In the genomic region with DNA sequence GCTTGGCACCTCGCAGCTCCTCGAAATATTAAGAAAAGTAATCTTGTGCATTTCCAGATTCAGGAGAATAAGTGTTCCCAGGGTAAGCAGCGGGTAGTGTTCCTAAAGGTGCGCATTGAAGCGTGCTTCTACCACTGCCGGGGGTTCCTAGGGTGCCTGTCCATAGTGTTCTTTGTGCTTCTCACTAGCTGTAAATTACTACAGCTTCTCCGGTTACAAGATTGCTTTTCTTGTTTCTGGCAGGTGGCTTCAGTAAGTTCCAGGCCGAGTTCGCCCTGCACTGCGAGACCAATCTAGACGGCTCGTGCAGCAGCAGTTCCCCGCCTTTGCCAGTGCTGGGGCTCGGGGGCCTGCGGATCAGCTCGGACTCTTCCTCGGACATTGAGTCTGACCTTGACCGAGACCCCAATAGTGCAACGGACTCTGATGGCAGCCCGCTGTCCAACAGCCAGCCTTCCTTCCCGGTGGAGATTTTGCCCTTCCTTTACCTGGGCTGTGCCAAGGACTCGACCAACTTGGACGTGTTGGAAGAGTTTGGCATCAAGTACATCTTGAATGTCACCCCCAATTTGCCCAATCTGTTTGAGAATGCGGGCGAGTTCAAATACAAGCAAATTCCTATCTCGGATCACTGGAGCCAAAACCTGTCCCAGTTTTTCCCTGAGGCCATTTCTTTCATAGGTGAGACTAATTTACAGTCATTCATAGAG, we compare ENCODE assay signal across 8 mouse cellular contexts. TPM values are rescaled to one million over a fixed set of nuclear protein-coding genes. Genes with fewer than 3 reads are reported as not detected.
DNase-seq lines count a peak whose midpoint lies in the region; ATAC-seq and TF ChIP-seq lines count a peak whose summit lies in the region.

No protein-coding gene starts in this region.

- peak overlapping the region; percentile 98 for H3K27ac ChIP-seq in forebrain, embryonic 10.5 days
- H3K27ac ChIP-seq in intestine, embryonic 14.5 days (ENCODE audit: low read depth) = peak overlapping the region; percentile 98

- no peak for ATAC-seq in intestine, embryonic 14.5 days (replicated peaks; ENCODE audit: low FRiP score, low TSS enrichment, low read depth)

- peak overlapping the region; percentile 97 for H3K4me2 ChIP-seq in intestine, embryonic 14.5 days (ENCODE audit: low read length)

- peaks cover 93% of the 10 kb centered on the region for H3K4me1 ChIP-seq in forebrain, embryonic 10.5 days
- peaks cover 19% of the 10 kb centered on the region for H3K4me1 ChIP-seq in intestine, embryonic 14.5 days (replicated peaks; ENCODE audit: control insufficient read depth, insufficient read depth, low read length)
- H3K4me1 ChIP-seq in lung, adult 2 months (ENCODE audit: control insufficient read depth, insufficient read depth, low read length) = peaks cover 14% of the 10 kb centered on the region

- TF ChIP-seq CTCF in lung, adult 2 months (IDR thresholded peaks at IDR 0.05; ENCODE audit: insufficient read depth, low read length) = no peak

- peaks cover 34% of the 10 kb centered on the region for H3K27me3 ChIP-seq in forebrain, embryonic 10.5 days (ENCODE audit: poor library complexity, severe bottlenecking)
- no peaks in the 10 kb centered on the region for H3K27me3 ChIP-seq in intestine, embryonic 14.5 days (replicated peaks; ENCODE audit: control insufficient read depth, insufficient read depth, low read length)

- H3K4me3 ChIP-seq in forebrain, embryonic 10.5 days = peak overlapping the region; percentile 77
- peak overlapping the region; percentile 80 for H3K4me3 ChIP-seq in intestine, embryonic 14.5 days (ENCODE audit: low read depth, low read length)
- H3K4me3 ChIP-seq in lung, adult 2 months (replicated peaks; ENCODE audit: extremely low read depth, low read depth, low read length) = peak overlapping the region; percentile 93

- WGBS in forebrain, embryonic 10.5 days = under 1% methylated on average over 26 of the region's 26 CpGs
- 2% methylated on average over 26 of the region's 26 CpGs for WGBS in intestine, embryonic 14.5 days
- WGBS in lung, adult 2 months = 3% methylated on average over 26 of the region's 26 CpGs

- no peak for TF ChIP-seq POLR2A in lung, adult 2 months (IDR thresholded peaks at IDR 0.05; ENCODE audit: borderline replicate concordance, extremely low read depth, low read depth, low read length)

- no peaks in the 10 kb centered on the region for H3K9me3 ChIP-seq in forebrain, embryonic 10.5 days
- H3K9me3 ChIP-seq in intestine, embryonic 14.5 days (ENCODE audit: control insufficient read depth, low read length) = no peaks in the 10 kb centered on the region

- peaks cover 31% of the 10 kb centered on the region for H3K36me3 ChIP-seq in forebrain, embryonic 10.5 days (replicated peaks)
- peaks cover 9% of the 10 kb centered on the region; the same call in 1 of the 2 replicates for H3K36me3 ChIP-seq in intestine, embryonic 14.5 days (ENCODE audit: control insufficient read depth, insufficient read depth, low read length)

- peak overlapping the region; percentile 89 for H3K9ac ChIP-seq in intestine, embryonic 14.5 days (ENCODE audit: low read length)

- peak; percentile 40 to 47 for DNase-seq in layer of hippocampus, postnatal 10 days (ENCODE audit: low spot score in 2 of 2)
- no peak for DNase-seq in layer of hippocampus, postnatal 25 days (ENCODE audit: extremely low spot score in 1 of 2, low spot score in 1 of 2)
- peak; percentile 29 for DNase-seq in R1 (ENCODE audit: low read depth, low spot score)
- DNase-seq in forebrain, embryonic 10.5 days (ENCODE audit: extremely low spot score, low spot score) = peak; percentile 52
- DNase-seq in intestine, embryonic 14.5 days (ENCODE audit: low spot score) = no peak
- peak; percentile 63 for DNase-seq in lung, adult 2 months
- DNase-seq in spleen, postnatal 10 days (ENCODE audit: low spot score in 2 of 2) = peak; percentile 27 to 36
- DNase-seq in ovary, postnatal 36 days (ENCODE audit: low spot score) = no peak

RNA-seq across cellular contexts. Expression of gene Dusp6, which starts 1.4 kb away (rescaled TPM):
- 10 to 100 TPM; 64.8 to 78.4 TPM for total RNA-seq in layer of hippocampus, postnatal 10 days (2021)
- 10 to 100 TPM; 74.9 to 93.5 TPM for total RNA-seq in layer of hippocampus, postnatal 25 days (2021)
- 97.6 and 116 TPM in 2 replicates for polyA plus RNA-seq in forebrain, embryonic 10.5 days (2016; fragmentation: Nextera tagmentation; extraction: Ambion mirVana)
- 40.7 and 44.2 TPM in 2 replicates for polyA plus RNA-seq in intestine, embryonic 14.5 days (2014; fragmentation: Nextera tagmentation; extraction: Ambion mirVana)
- polyA plus RNA-seq in lung, adult 2 months (2012; rRNA removed) = 81.2 and 85.4 TPM in 2 replicates

Comparison
In these comparisons a context has a peak if more than half of its experiments do, and no peak if none do; other contexts are left out.
1. DNase-seq: peak in layer of hippocampus, postnatal 10 days (2 of 2), R1 (single experiment), forebrain, embryonic 10.5 days (single experiment), lung, adult 2 months (single experiment) and spleen, postnatal 10 days (2 of 2); none in layer of hippocampus, postnatal 25 days (0 of 2), intestine, embryonic 14.5 days (single experiment) and ovary, postnatal 36 days (single experiment).
2. Peak in every context shown above with its lines, with median percentiles within 50 percentile points of each other: H3K4me3 ChIP-seq.